Mouse (Mus musculus): Measurements from ENCODE around the gene Prickle2.

Prickle2 gene

GRCm38 (mm10) chr6:92706145-92706466, at the start of gene Prickle2:
Gene Prickle2, minus strand, starts transcription at chr6:92706155.
- DNase-seq (ENCODE audit: low spot score in 2 of 2) = peak; percentile 77 to 78

- DNase-seq (ENCODE audit: low spot score in 2 of 2) = peak; percentile 65 to 81
Observed at GRCm38 (mm10) chr6:92752737-92753136, 46.8 kb upstream of the Prickle2 start.

GRCm38 (mm10) chr6:92749420-92749819, 43.5 kb upstream of the Prickle2 start:
- DNase-seq (ENCODE audit: low spot score in 2 of 2) = peak; percentile 40 to 60

GRCm38 (mm10) chr6:92743605-92744004, 37.6 kb upstream of the Prickle2 start:
- peak; percentile 87 to 90 for DNase-seq (ENCODE audit: low spot score in 2 of 2)

GRCm38 (mm10) chr6:92737116-92737515, 31.2 kb upstream of the Prickle2 start:
- peak in 1 of 2 experiments; percentile 43 for DNase-seq (ENCODE audit: low spot score in 2 of 2)

- no peak for DNase-seq (ENCODE audit: low spot score in 2 of 2)
Observed at GRCm38 (mm10) chr6:92733651-92734050, 27.7 kb upstream of the Prickle2 start.

GRCm38 (mm10) chr6:92728514-92728913, 22.6 kb upstream of the Prickle2 start:
- DNase-seq (ENCODE audit: low spot score in 2 of 2) = peak; percentile 70 to 72

GRCm38 (mm10) chr6:92728084-92728483, 22.1 kb upstream of the Prickle2 start:
- DNase-seq (ENCODE audit: low spot score in 2 of 2) = peak; percentile 92 to 95

GRCm38 (mm10) chr6:92727351-92727986, 21.5 kb upstream of the Prickle2 start:
- DNase-seq (ENCODE audit: low spot score in 2 of 2) = peak; percentile 48 to 65

- DNase-seq (ENCODE audit: low spot score in 2 of 2) = no peak
Observed at GRCm38 (mm10) chr6:92726121-92726520, 20.2 kb upstream of the Prickle2 start.

GRCm38 (mm10) chr6:92724394-92724793, 18.4 kb upstream of the Prickle2 start:
- no peak for DNase-seq (ENCODE audit: low spot score in 2 of 2)

GRCm38 (mm10) chr6:92715806-92716205, 9.9 kb upstream of the Prickle2 start:
- no peak for DNase-seq (ENCODE audit: low spot score in 2 of 2)

- no peak for DNase-seq (ENCODE audit: low spot score in 2 of 2)
Observed at GRCm38 (mm10) chr6:92714748-92715147, 8.8 kb upstream of the Prickle2 start.

- peak in 1 of 2 experiments; percentile 19 for DNase-seq (ENCODE audit: low spot score in 2 of 2)
Observed at GRCm38 (mm10) chr6:92708137-92708536, 2.2 kb upstream of the Prickle2 start.

GRCm38 (mm10) chr6:92705353-92706144, 406 bp downstream of the Prickle2 start:
- DNase-seq (ENCODE audit: low spot score in 2 of 2) = no peak

- DNase-seq (ENCODE audit: low spot score in 2 of 2) = peak; percentile 42 to 43
Observed at GRCm38 (mm10) chr6:92704810-92705209, 1.1 kb downstream of the Prickle2 start.

GRCm38 (mm10) chr6:92699491-92700209, 6.3 kb downstream of the Prickle2 start:
- no peak for DNase-seq (ENCODE audit: low spot score in 2 of 2)

GRCm38 (mm10) chr6:92697807-92698206, 8.1 kb downstream of the Prickle2 start:
- DNase-seq (ENCODE audit: low spot score in 2 of 2) = no peak

GRCm38 (mm10) chr6:92687317-92687716, 18.6 kb downstream of the Prickle2 start:
- no peak for DNase-seq (ENCODE audit: low spot score in 2 of 2)

GRCm38 (mm10) chr6:92674394-92674925, 31.5 kb downstream of the Prickle2 start:
- DNase-seq (ENCODE audit: low spot score in 2 of 2) = peak in 1 of 2 experiments; percentile 15

GRCm38 (mm10) chr6:92670518-92671147, 35.3 kb downstream of the Prickle2 start:
- DNase-seq (ENCODE audit: low spot score in 2 of 2) = peak in 1 of 2 experiments; percentile 34

- DNase-seq (ENCODE audit: low spot score in 2 of 2) = peak in 1 of 2 experiments; percentile 14
Observed at GRCm38 (mm10) chr6:92669623-92670022, 36.3 kb downstream of the Prickle2 start.
